Comparison of ENCODE assay signal across 8 mouse cellular contexts in the genomic region with DNA sequence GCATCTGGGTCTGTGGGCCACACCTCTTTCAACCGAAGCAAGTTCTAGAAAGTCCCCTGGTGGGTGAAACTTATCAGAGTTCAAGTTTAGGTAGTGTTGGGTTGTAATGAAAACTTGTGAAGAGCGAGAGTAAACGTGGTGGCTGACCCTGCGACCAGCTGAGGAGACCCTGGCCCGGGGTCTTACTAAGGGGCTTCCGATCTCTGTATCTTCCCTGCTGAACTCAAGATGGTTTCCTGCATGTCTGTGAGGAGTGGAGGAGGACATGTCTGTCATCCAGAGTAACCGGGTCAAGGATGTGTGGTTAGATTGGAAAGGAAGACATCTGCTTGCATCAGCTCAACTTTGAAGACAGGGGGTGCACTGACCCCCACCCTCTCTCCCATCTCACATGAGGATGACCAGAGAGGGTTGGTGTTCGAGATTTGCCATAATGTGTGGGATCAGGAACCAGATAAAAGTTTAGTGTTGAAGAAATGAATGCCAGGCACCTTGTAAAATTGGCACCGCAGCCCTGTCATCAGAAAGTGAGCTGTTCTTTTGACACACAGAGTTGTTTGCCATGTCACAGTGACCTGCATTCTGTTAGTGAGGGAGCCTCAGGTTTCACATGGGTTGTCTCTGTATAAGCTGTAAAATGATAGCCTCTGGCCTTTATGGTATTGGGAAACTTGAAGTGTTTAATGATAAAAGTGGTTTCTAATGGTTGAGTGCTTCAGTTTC. TPM values are rescaled to one million over a fixed set of nuclear protein-coding genes. Genes with fewer than 3 reads are reported as not detected.
A peak's percentile ranks its signal among the peaks of the same experiment; 100 is the strongest.
DNase-seq lines count a peak whose midpoint lies in the region; ATAC-seq and TF ChIP-seq lines count a peak whose summit lies in the region.

No protein-coding gene starts in this region.

- TF ChIP-seq POLR2A in heart, adult 2 months (IDR thresholded peaks at IDR 0.05; ENCODE audit: insufficient read depth, low read depth, low read length): no peak

- H3K4me1 ChIP-seq in heart, adult 2 months (ENCODE audit: control insufficient read depth, insufficient read depth, low read length): peaks cover 8% of the 10 kb centered on the region
- peaks cover 29% of the 10 kb centered on the region for H3K4me1 ChIP-seq in G1E (ENCODE audit: insufficient read depth, low read depth, low read length)
- peaks cover 21% of the 10 kb centered on the region for H3K4me1 ChIP-seq in forebrain, embryonic 10.5 days
- H3K4me1 ChIP-seq in intestine, embryonic 16.5 days (ENCODE audit: control insufficient read depth, insufficient read depth, low read length): peaks cover 12% of the 10 kb centered on the region
- H3K4me1 ChIP-seq in midbrain, embryonic 15.5 days: peaks cover 18% of the 10 kb centered on the region

- intact Hi-C loops in heart, adult 2 months (cut with DNase I): loop anchor here (1.0 to 10.0 kb wide), 2 partner anchors 42 to 170 kb away; no protein-coding TSS in a partner anchor

- DNase-seq in heart, adult 2 months: peak in 1 of 2 experiments; percentile 44
- no peak for DNase-seq in heart, postnatal 4 days
- DNase-seq in G1E (ENCODE audit: low spot score): no peak
- DNase-seq in forebrain, embryonic 10.5 days (ENCODE audit: extremely low spot score, low spot score): no peak
- DNase-seq in adrenal gland, adult 8-10 months: no peak
- DNase-seq in ovary, postnatal 36 days (ENCODE audit: low spot score): no peak

- H3K9ac ChIP-seq in heart, adult 2 months (ENCODE audit: low read depth, low read length): peak overlapping the region; percentile 86
- H3K9ac ChIP-seq in intestine, embryonic 16.5 days (ENCODE audit: low read depth, low read length): peak overlapping the region; percentile 87
- peak overlapping the region; percentile 81 for H3K9ac ChIP-seq in midbrain, embryonic 15.5 days

- peak overlapping the region; percentile 93 for H3K27ac ChIP-seq in heart, adult 2 months
- peak overlapping the region; percentile 90 for H3K27ac ChIP-seq in forebrain, embryonic 10.5 days
- peak overlapping the region; percentile 73 for H3K27ac ChIP-seq in intestine, embryonic 16.5 days (ENCODE audit: low read length)
- H3K27ac ChIP-seq in midbrain, embryonic 15.5 days: no peak overlapping the region

- no peaks in the 10 kb centered on the region for H3K36me3 ChIP-seq in heart, adult 2 months (ENCODE audit: control insufficient read depth, insufficient read depth, low read length)
- no peaks in the 10 kb centered on the region for H3K36me3 ChIP-seq in G1E (replicated peaks)
- H3K36me3 ChIP-seq in forebrain, embryonic 10.5 days (replicated peaks): no peaks in the 10 kb centered on the region
- no peaks in the 10 kb centered on the region for H3K36me3 ChIP-seq in intestine, embryonic 16.5 days (ENCODE audit: control insufficient read depth, insufficient read depth, low read length)
- H3K36me3 ChIP-seq in midbrain, embryonic 15.5 days (replicated peaks): no peaks in the 10 kb centered on the region

- H3K27me3 ChIP-seq in heart, adult 2 months (ENCODE audit: control insufficient read depth, insufficient read depth, low read length): no peaks in the 10 kb centered on the region
- peaks cover 15% of the 10 kb centered on the region; the same call in 1 of the 2 replicates for H3K27me3 ChIP-seq in G1E (ENCODE audit: insufficient read depth, low read length)
- no peaks in the 10 kb centered on the region for H3K27me3 ChIP-seq in forebrain, embryonic 10.5 days (ENCODE audit: poor library complexity, severe bottlenecking)
- no peaks in the 10 kb centered on the region for H3K27me3 ChIP-seq in intestine, embryonic 16.5 days (replicated peaks; ENCODE audit: control insufficient read depth, insufficient read depth, low read length)
- no peaks in the 10 kb centered on the region for H3K27me3 ChIP-seq in midbrain, embryonic 15.5 days (replicated peaks)

- no peak for TF ChIP-seq EP300 in heart, adult 2 months (IDR thresholded peaks at IDR 0.05; ENCODE audit: insufficient read depth, low read depth, low read length)

- no peaks in the 10 kb centered on the region for H3K79me2 ChIP-seq in heart, adult 2 months (replicated peaks; ENCODE audit: control insufficient read depth, insufficient read depth, low read length)

- no peaks in the 10 kb centered on the region for H3K9me3 ChIP-seq in G1E (replicated peaks)
- H3K9me3 ChIP-seq in forebrain, embryonic 10.5 days: no peaks in the 10 kb centered on the region
- no peaks in the 10 kb centered on the region for H3K9me3 ChIP-seq in intestine, embryonic 16.5 days (ENCODE audit: control insufficient read depth, low read length)
- H3K9me3 ChIP-seq in midbrain, embryonic 15.5 days: no peaks in the 10 kb centered on the region

- WGBS in heart, adult 2 months: 33% methylated on average over 9 of the region's 9 CpGs
- 59% methylated on average over 9 of the region's 9 CpGs for WGBS in forebrain, embryonic 10.5 days
- 37% methylated on average over 9 of the region's 9 CpGs for WGBS in intestine, embryonic 16.5 days
- 53% methylated on average over 9 of the region's 9 CpGs for WGBS in midbrain, embryonic 15.5 days

- ATAC-seq in G1E (ENCODE audit: extremely low read depth, insufficient number of reproducible peaks, low FRiP score, poor library complexity, severe bottlenecking): no peak
- ATAC-seq in intestine, embryonic 16.5 days: peak; percentile 15
- peak; percentile 47 for ATAC-seq in midbrain, embryonic 15.5 days (replicated peaks)

- H3K4me3 ChIP-seq in heart, adult 2 months: peak overlapping the region; percentile 73
- peak overlapping the region; percentile 96 for H3K4me3 ChIP-seq in G1E (ENCODE audit: low read depth, low read length)
- H3K4me3 ChIP-seq in forebrain, embryonic 10.5 days: peak overlapping the region; percentile 84
- H3K4me3 ChIP-seq in intestine, embryonic 16.5 days (ENCODE audit: low read length): peak overlapping the region; percentile 62
- H3K4me3 ChIP-seq in midbrain, embryonic 15.5 days: peak overlapping the region; percentile 84

- TF ChIP-seq CTCF in heart, adult 2 months (IDR thresholded peaks at IDR 0.05): peak; percentile 36
- no peak for TF ChIP-seq CTCF in G1E (IDR thresholded peaks at IDR 0.05; ENCODE audit: low read depth, low read length)

- peak overlapping the region; percentile 97 for H3K4me2 ChIP-seq in intestine, embryonic 16.5 days (ENCODE audit: low read depth, low read length)
- H3K4me2 ChIP-seq in midbrain, embryonic 15.5 days: peak overlapping the region; percentile 83

RNA-seq across cellular contexts. Expression of a gene that starts 7.3 kb away (rescaled TPM):
- 10 to 100 TPM; 11.0 to 11.5 TPM for total RNA-seq in heart, adult 2 months (2021)
- 3.6 and 7.1 TPM in 2 replicates for polyA plus RNA-seq in heart, adult 2 months (2012; rRNA removed)
- total RNA-seq in heart, postnatal 4 days (2021): 10 to 100 TPM; 15.9 to 22.2 TPM
- not detected in 2 replicates for total RNA-seq in G1E (2014; fragmentation: Nextera tagmentation)
- total RNA-seq in G1E (2017): 0.16 TPM in 1 of 2 replicates, not detected in the other
- not detected in 2 replicates for polyA plus RNA-seq in G1E (2012)
- polyA plus RNA-seq in forebrain, embryonic 10.5 days (2016; fragmentation: Nextera tagmentation; extraction: Ambion mirVana): 2.9 and 3.4 TPM in 2 replicates
- 4.1 and 5.6 TPM in 2 replicates for polyA plus RNA-seq in intestine, embryonic 16.5 days (2015; fragmentation: Nextera tagmentation; extraction: Ambion mirVana)
- 1.5 and 1.6 TPM in 2 replicates for polyA plus RNA-seq in midbrain, embryonic 15.5 days (2015; fragmentation: Nextera tagmentation; extraction: Ambion mirVana)
- total RNA-seq in adrenal gland, adult 8-10 months (2022): 1 to 10 TPM; 2.1 to 8.6 (median 3.2) TPM
